Mouse (Mus musculus) megakaryocyte, embryonic 14.5 days (primary cell): Measurements from ENCODE around the gene Cyp8b1. TPM values are rescaled to one million over a fixed set of nuclear protein-coding genes. Genes with fewer than 3 reads are reported as not detected.

Experiments
- H3K27me3 ChIP-seq: replicated peaks from 2 replicates; pipeline ENCODE3; 2012; ENCODE audit warnings: inconsistent platforms
- H3K36me3 ChIP-seq: replicated peaks from 2 replicates; pipeline ENCODE3; 2012; ENCODE audit warnings: low read length, inconsistent platforms, mixed read lengths
- H3K4me1 ChIP-seq: 2 replicates; pipeline ENCODE4 v1.6.1; 2012; ENCODE audit warnings: inconsistent platforms
- H3K4me3 ChIP-seq: replicated peaks from 2 replicates; pipeline ENCODE3; 2012; ENCODE audit warnings: moderate library complexity, mild to moderate bottlenecking, inconsistent platforms
- H3K9me3 ChIP-seq: 2 replicates; pipeline ENCODE4 v1.6.1; 2012; ENCODE audit warnings: inconsistent platforms
- FLI1 ChIP-seq: IDR thresholded peaks from 2 replicates; pipeline ENCODE4 v1.6.1; 2012; ENCODE audit warnings: low read length, inconsistent platforms, mixed read lengths
- GATA1 ChIP-seq: IDR thresholded peaks from 3 replicates; pipeline ENCODE4 v1.6.1; 2012; ENCODE audit warnings: mixed read lengths, low read length, inconsistent platforms, borderline replicate concordance
- polyA plus RNA-seq: library from polyadenylated mRNA; stranded (reverse); fragments of >175 nt; gene quantifications from 2 replicates; pipeline ENCODE4 v1.2.3, GENCODE M21; 2012; ENCODE audit warnings: low replicate concordance; ENCODE audit not compliant: insufficient read depth

The Cyp8b1 gene
- polyA plus RNA-seq, 1 experiment, result not detected

GRCm38 (mm10) chr9:121895392-121895993, 20.6 kb downstream of the Cyp8b1 start:
- peaks cover 82% of the 10 kb centered on the region for H3K4me1 ChIP-seq
- H3K27me3 ChIP-seq, result peaks cover 23% of the 10 kb centered on the region
- H3K36me3 ChIP-seq, result no peaks in the 10 kb centered on the region
- H3K9me3 ChIP-seq, result no peaks in the 10 kb centered on the region
- no peak overlapping the region for H3K4me3 ChIP-seq
- TF ChIP-seq GATA1 (no peak), FLI1 (no peak)

DNA sequence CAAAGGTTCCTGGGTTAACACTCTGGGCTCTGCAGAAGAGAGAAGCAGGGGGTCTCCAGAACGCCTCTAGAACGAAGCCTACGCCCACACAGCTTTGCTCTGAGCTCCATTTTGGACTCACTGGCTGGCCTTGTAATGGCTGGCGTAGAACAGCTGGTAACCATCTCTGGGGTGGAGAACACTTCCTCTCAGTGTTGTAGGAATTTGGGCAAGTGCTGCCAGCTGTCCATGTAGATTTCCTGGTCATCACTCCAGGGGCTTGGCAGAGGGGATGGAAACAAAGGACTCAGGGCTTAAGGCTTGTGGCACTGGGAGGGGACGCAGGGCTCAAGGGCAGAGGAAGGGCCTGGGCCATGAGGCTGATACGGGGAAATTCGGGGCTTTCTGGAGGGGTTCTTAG, 21.7 kb downstream of the Cyp8b1 start:
- peaks cover 23% of the 10 kb centered on the region for H3K27me3 ChIP-seq
- H3K36me3 ChIP-seq, result no peaks in the 10 kb centered on the region
- H3K4me3 ChIP-seq, result no peak overlapping the region
- H3K4me1 ChIP-seq, result peaks cover 81% of the 10 kb centered on the region
- no peaks in the 10 kb centered on the region for H3K9me3 ChIP-seq
- no peak for TF ChIP-seq GATA1
- no peak for TF ChIP-seq FLI1

DNA sequence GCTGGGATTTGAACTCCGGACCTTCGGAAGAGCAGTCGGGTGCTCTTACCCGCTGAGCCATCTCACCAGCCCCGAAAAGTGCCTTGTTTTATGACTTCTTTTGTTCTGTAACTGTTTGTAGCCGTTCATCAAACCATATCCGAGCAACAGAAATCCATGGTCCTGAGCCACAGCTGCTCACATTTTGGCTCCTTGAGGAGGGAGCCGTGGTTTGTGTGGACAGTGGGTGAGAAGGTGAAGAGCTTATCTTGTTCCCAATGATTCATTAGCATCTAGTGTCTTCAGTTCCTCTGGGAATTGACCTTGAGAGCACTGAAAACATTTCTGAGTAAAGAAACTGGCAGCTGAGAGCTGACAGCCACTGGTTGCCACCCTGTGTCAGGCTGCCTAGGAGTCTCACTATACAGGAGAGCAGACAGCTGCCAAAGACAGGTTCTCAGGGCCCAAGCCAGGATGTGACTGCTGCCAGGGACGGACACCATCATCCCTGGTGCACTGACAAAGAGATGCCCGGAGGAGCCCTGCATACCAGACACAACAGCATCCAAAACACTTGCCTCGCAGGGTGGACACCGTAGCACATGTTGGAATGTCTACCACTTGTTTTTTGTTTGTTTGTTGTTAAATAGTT, 23.9 kb downstream of the Cyp8b1 start:
- TF ChIP-seq FLI1 (no peak), GATA1 (no peak)
- peaks cover 13% of the 10 kb centered on the region for H3K27me3 ChIP-seq
- peaks cover 4% of the 10 kb centered on the region; the same call in 1 of the 2 replicates for H3K9me3 ChIP-seq
- H3K4me3 ChIP-seq, result no peak overlapping the region
- H3K4me1 ChIP-seq, result peaks cover 68% of the 10 kb centered on the region
- no peaks in the 10 kb centered on the region for H3K36me3 ChIP-seq

DNA sequence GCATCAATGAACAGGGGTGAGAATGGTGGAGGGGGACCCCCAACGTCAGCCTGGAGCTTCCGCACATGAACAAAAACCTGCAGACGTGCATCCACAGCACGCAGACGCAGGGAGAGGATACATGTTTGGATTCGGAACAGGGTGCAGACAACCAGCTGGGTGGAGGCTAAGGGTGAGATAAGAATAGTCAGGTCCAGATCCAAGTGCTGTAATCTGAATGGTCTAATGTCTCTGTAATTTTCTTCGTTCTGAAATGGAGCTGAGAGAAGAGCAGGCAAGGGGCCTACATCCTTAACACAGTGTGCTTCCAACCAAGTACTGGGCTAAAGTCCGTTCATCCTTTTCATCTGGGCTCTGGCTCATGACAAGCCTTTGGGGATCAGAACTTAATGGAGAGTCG, 24.8 kb downstream of the Cyp8b1 start:
- Histone ChIP-seq H3K4me1 (peaks cover 59% of the 10 kb centered on the region), H3K4me3 (no peak overlapping the region), H3K36me3 (no peaks in the 10 kb centered on the region), H3K9me3 (peaks cover 4% of the 10 kb centered on the region; the same call in 1 of the 2 replicates), H3K27me3 (peaks cover 13% of the 10 kb centered on the region)
- TF ChIP-seq FLI1, result no peak
- TF ChIP-seq GATA1, result no peak

DNA sequence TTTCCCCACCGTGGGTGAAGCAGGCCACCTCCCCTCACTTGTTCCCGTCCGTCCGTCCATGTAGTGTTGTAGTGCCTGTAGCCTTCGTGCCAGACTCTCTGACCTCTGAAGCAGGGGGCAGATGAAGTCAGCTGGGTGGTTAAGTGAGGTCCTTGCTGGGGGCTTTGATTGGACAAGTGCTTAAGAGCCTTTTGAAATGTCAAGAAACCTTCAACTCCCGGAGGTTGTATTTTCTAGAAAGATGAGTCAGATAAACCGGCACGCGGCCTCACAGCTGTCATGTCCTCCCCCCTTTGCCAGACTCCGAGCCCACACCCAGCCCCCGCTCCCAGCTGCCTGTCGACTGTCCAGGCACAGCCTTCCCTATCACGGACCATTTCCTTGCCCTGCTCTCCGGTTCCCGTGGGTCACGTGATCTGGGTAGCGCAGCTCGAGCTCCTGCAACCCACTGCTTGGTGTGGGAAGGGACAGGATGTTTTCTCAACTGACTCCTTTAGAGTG, 25.6 kb downstream of the Cyp8b1 start:
- Histone ChIP-seq H3K4me3 (peak overlapping the region; percentile 60), H3K9me3 (peaks cover 4% of the 10 kb centered on the region; the same call in 1 of the 2 replicates), H3K36me3 (no peaks in the 10 kb centered on the region), H3K27me3 (peaks cover 13% of the 10 kb centered on the region), H3K4me1 (peaks cover 51% of the 10 kb centered on the region)
- TF ChIP-seq GATA1 (no peak), FLI1 (no peak)

GRCm38 (mm10) chr9:121889927-121890440, 26.1 kb downstream of the Cyp8b1 start:
- Histone ChIP-seq H3K27me3 (peaks cover 13% of the 10 kb centered on the region), H3K9me3 (peaks cover 4% of the 10 kb centered on the region; the same call in 1 of the 2 replicates), H3K36me3 (no peaks in the 10 kb centered on the region), H3K4me3 (peak overlapping the region; percentile 60), H3K4me1 (peaks cover 46% of the 10 kb centered on the region)
- no peak for TF ChIP-seq GATA1
- no peak for TF ChIP-seq FLI1

- Histone ChIP-seq H3K4me3 (peak overlapping the region; percentile 86), H3K36me3 (no peaks in the 10 kb centered on the region), H3K4me1 (peaks cover 34% of the 10 kb centered on the region), H3K27me3 (peaks cover 7% of the 10 kb centered on the region), H3K9me3 (no peaks in the 10 kb centered on the region)
- peak; percentile 89 for TF ChIP-seq GATA1
- peak; percentile 93 for TF ChIP-seq FLI1
Measured at GRCm38 (mm10) chr9:121882015-121882457, 34.1 kb downstream of the Cyp8b1 start.

DNA sequence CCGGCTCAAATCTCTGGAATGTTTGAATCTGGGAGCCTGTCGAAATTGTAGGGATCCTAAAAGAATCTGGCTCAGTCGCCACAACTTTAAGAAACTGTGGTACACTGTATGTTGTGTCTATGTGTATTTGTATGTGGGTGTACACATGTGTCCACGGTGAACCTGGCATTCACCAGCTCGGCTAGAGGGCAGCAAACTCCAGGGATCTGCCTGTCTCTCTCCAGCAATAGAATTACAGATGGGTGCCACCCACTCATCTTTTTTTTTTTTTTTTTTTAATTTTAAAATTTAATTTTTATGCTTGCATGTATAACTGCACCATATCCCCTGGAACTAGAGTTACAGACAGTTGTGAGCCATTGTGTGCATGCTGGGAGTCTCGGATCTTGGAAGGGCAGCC, 34.8 kb downstream of the Cyp8b1 start:
- Histone ChIP-seq H3K4me1 (peaks cover 38% of the 10 kb centered on the region), H3K27me3 (peaks cover 9% of the 10 kb centered on the region), H3K36me3 (no peaks in the 10 kb centered on the region), H3K9me3 (no peaks in the 10 kb centered on the region), H3K4me3 (no peak overlapping the region)
- TF ChIP-seq FLI1 (no peak), GATA1 (no peak)

- Histone ChIP-seq H3K4me1 (peaks cover 38% of the 10 kb centered on the region), H3K36me3 (no peaks in the 10 kb centered on the region), H3K4me3 (peak overlapping the region; percentile 28), H3K9me3 (no peaks in the 10 kb centered on the region), H3K27me3 (peaks cover 9% of the 10 kb centered on the region)
- TF ChIP-seq FLI1, result no peak
- no peak for TF ChIP-seq GATA1
Measured at GRCm38 (mm10) chr9:121880840-121881239, 35.3 kb downstream of the Cyp8b1 start.
